Mouse (Mus musculus) MEL (cell line): Measurements from ENCODE around the gene Thoc3. TPM values are rescaled to one million over a fixed set of nuclear protein-coding genes. Genes with fewer than 3 reads are reported as not detected.
A peak's percentile ranks its signal among the peaks of the same experiment; 100 is the strongest.
"Not testable (repeated sequence)": the region's sequence is repeated elsewhere in the genome, so short reads cannot be mapped to it uniquely, and the experiment has no call there.

Experiments
- DNase-seq: peaks from one replicate; pipeline ENCODE4 v3.0.0; 2011; ENCODE audit warnings: low read depth, low spot score
- H3K27ac ChIP-seq: 2 replicates; pipeline ENCODE4 v1.5.1; 2012; ENCODE audit warnings: low read depth, mild to moderate bottlenecking, control low read depth, low read length, moderate library complexity; ENCODE audit not compliant: control insufficient read depth
- H3K27me3 ChIP-seq, 2 experiments: fragments of 150-350 bp in 1 of 2; sonication (generic) in 1 of 2; 2 replicates each; pipeline ENCODE4 v1.6.1; 2012; ENCODE audit warnings: low read length in 2 of 2, mild to moderate bottlenecking in 2 of 2, improper control_type of control experiment in 1 of 2, moderate library complexity in 1 of 2; ENCODE audit not compliant: insufficient read depth in 2 of 2, control insufficient read depth in 1 of 2
- H3K36me3 ChIP-seq, 2 experiments: 2 replicates each; pipeline ENCODE4 v1.6.1; 2012 to 2014; ENCODE audit warnings: low read length in 2 of 2, improper control_type of control experiment in 1 of 2, inconsistent platforms in 1 of 2, mild to moderate bottlenecking in 1 of 2; ENCODE audit not compliant: insufficient read depth in 2 of 2, control insufficient read depth in 1 of 2
- H3K4me1 ChIP-seq, 2 experiments: fragments of 150-350 bp in 1 of 2; sonication (generic) in 1 of 2; 2 replicates each; pipeline ENCODE4 v1.6.1; 2012; ENCODE audit warnings: low read length in 2 of 2, improper control_type of control experiment in 1 of 2, mild to moderate bottlenecking in 1 of 2; ENCODE audit not compliant: insufficient read depth in 2 of 2, control insufficient read depth in 1 of 2
- H3K4me3 ChIP-seq, 2 experiments: fragments of 150-350 bp in 1 of 2; sonication (generic) in 1 of 2; 2 replicates each; pipeline ENCODE4 v1.5.1; 2012; ENCODE audit warnings: low read depth in 2 of 2, low read length in 2 of 2, mild to moderate bottlenecking in 2 of 2, moderate library complexity in 2 of 2, control low read depth in 1 of 2, improper control_type of control experiment in 1 of 2; ENCODE audit not compliant: control insufficient read depth in 1 of 2, insufficient read depth in 1 of 2
- H3K79me2 ChIP-seq: 2 replicates; pipeline ENCODE4 v1.6.1; 2012; ENCODE audit warnings: mild to moderate bottlenecking, low read length, moderate library complexity; ENCODE audit not compliant: control insufficient read depth, poor library complexity, insufficient read depth
- H3K9ac ChIP-seq: 2 replicates; pipeline ENCODE4 v1.6.1; 2012; ENCODE audit warnings: low read depth, mild to moderate bottlenecking, control low read depth, low read length, moderate library complexity; ENCODE audit not compliant: control insufficient read depth, poor library complexity, severe bottlenecking
- H3K9me3 ChIP-seq: fragments of 150-350 bp; sonication (generic); replicated peaks from 2 replicates; pipeline ENCODE4 v1.6.1; 2012; ENCODE audit warnings: mild to moderate bottlenecking, low read length, improper control_type of control experiment, moderate library complexity; ENCODE audit not compliant: insufficient read depth
- BHLHE40 ChIP-seq: IDR thresholded peaks from 2 replicates; pipeline ENCODE4 v1.6.1; 2012; ENCODE audit warnings: low read depth, mild to moderate bottlenecking, inconsistent platforms, low read length, improper control_type of control experiment, borderline replicate concordance
- CHD2 ChIP-seq: IDR thresholded peaks from 2 replicates; pipeline ENCODE4 v1.6.1; 2011; ENCODE audit warnings: low read length, improper control_type of control experiment
- CTCF ChIP-seq, 3 experiments: IDR thresholded peaks in 2 of 3; conservative IDR thresholded peaks in 1 of 3; 2 replicates each; pipeline ENCODE4 v1.5.1; 2011 to 2012; ENCODE audit warnings: low read length in 3 of 3, low read depth in 2 of 3, mild to moderate bottlenecking in 2 of 3, improper control_type of control experiment in 1 of 3, inconsistent platforms in 1 of 3, mixed read lengths in 1 of 3, moderate library complexity in 1 of 3; ENCODE audit not compliant: control insufficient read depth in 1 of 3, insufficient read depth in 1 of 3, poor library complexity in 1 of 3, severe bottlenecking in 1 of 3
- EP300 ChIP-seq, 2 experiments: IDR thresholded peaks; 2 replicates each; pipeline ENCODE4 v1.6.1; 2011; ENCODE audit warnings: improper control_type of control experiment in 2 of 2, low read length in 2 of 2, low read depth in 1 of 2, mild to moderate bottlenecking in 1 of 2
- ETS1 ChIP-seq: IDR thresholded peaks from 2 replicates; pipeline ENCODE4 v1.6.1; 2012; ENCODE audit warnings: low read depth, mild to moderate bottlenecking, inconsistent platforms, low read length, improper control_type of control experiment, moderate library complexity
- GATA1 ChIP-seq: IDR thresholded peaks from 2 replicates; pipeline ENCODE4 v1.6.1; 2011; ENCODE audit warnings: low read depth, low read length, improper control_type of control experiment
- KAT2A ChIP-seq: conservative IDR thresholded peaks from 2 replicates; pipeline ENCODE4 v1.6.1; 2012; ENCODE audit warnings: low read depth, low read length, improper control_type of control experiment, inconsistent platforms
- MAFK ChIP-seq: IDR thresholded peaks from 2 replicates; pipeline ENCODE4 v1.6.1; 2011; ENCODE audit warnings: low read depth, mild to moderate bottlenecking, low read length, improper control_type of control experiment, borderline replicate concordance
- MAX ChIP-seq: IDR thresholded peaks from 2 replicates; pipeline ENCODE4 v1.6.1; 2011; ENCODE audit warnings: low read length, improper control_type of control experiment
- MXI1 ChIP-seq: IDR thresholded peaks from 2 replicates; pipeline ENCODE4 v1.6.1; 2011; ENCODE audit warnings: mild to moderate bottlenecking, low read depth, low read length, improper control_type of control experiment
- MYC ChIP-seq: IDR thresholded peaks from 2 replicates; pipeline ENCODE4 v1.6.1; 2011; ENCODE audit warnings: low read depth, mild to moderate bottlenecking, low read length, improper control_type of control experiment, moderate library complexity
- RAD21 ChIP-seq: IDR thresholded peaks from 2 replicates; pipeline ENCODE4 v1.6.1; 2011; ENCODE audit warnings: mild to moderate bottlenecking, low read depth, low read length, improper control_type of control experiment
- SMC3 ChIP-seq: IDR thresholded peaks from 2 replicates; pipeline ENCODE4 v1.6.1; 2011; ENCODE audit warnings: low read depth, low read length, improper control_type of control experiment
- TAL1 ChIP-seq: IDR thresholded peaks from 2 replicates; pipeline ENCODE4 v1.6.1; 2012; ENCODE audit warnings: mild to moderate bottlenecking, inconsistent platforms, low read length, moderate library complexity, mixed read lengths
- TBP ChIP-seq: IDR thresholded peaks from 2 replicates; pipeline ENCODE4 v1.8.0; 2011; ENCODE audit warnings: low read depth, low read length, improper control_type of control experiment
- UBTF ChIP-seq: IDR thresholded peaks from 2 replicates; pipeline ENCODE4 v1.6.1; 2012; ENCODE audit warnings: low read depth, mild to moderate bottlenecking, inconsistent platforms, low read length, improper control_type of control experiment, moderate library complexity, borderline replicate concordance; ENCODE audit not compliant: insufficient read depth
- ZNF384 ChIP-seq: IDR thresholded peaks from 2 replicates; pipeline ENCODE4 v1.6.1; 2012; ENCODE audit warnings: low read depth, mild to moderate bottlenecking, inconsistent platforms, low read length, improper control_type of control experiment
- polyA plus RNA-seq, 2 experiments: library from polyadenylated mRNA; stranded (reverse) in 1 of 2; unstranded in 1 of 2; fragments of >175 nt in 1 of 2; fragments of >200 nt in 1 of 2; gene quantifications; 2 replicates each; pipeline versions ENCODE4 v1.2.1 to v1.2.4; 2012; ENCODE audit warnings: low replicate concordance in 2 of 2, low read depth in 1 of 2; ENCODE audit not compliant: insufficient read length in 2 of 2, insufficient read depth in 1 of 2, missing spikeins in 1 of 2
- total RNA-seq: library from RNA; depleted of rRNA; stranded (reverse); fragments of 300-350 nt; gene quantifications from 2 replicates; pipeline ENCODE4 v1.2.3, GENCODE M21; 2012

The Thoc3 gene
- total and polyA plus RNA-seq, 3 experiments, result 94.0 to 109 TPM; not detected in 1

DNA sequence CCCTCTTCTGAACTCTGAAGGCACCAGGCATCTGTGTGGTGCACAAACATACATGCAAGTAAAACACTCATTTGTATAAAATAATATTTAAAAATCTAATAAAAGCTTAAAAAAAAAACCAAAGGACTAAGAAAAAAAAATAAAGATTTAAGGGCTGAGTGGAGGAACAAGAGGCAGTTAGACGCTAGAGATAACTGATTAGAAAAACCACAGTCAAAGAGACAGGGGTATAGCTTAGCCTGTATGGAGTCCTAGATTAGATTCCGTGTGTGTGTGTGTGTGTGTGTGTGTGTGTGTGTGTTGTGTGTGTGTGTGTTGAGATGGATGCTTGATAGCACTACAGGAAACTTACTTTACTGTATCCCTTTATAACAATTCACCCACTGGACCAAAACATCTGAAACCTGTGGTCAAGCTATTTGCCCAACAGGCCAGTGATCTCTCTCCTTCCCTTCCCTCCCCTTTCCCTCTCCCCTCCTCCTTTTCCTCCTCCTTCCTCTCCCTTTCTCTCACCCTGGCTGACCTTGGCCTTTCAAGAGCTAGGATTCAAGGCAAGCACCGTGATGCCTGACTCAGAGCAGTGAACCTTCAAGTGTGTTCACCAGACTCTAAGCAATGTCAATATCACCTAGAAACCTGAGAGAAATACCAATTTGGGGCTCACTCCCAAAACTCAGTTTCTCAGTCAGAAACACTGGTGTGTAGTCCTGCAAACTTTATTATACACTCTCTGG is 33.5 kb upstream of the Thoc3 start (continued):
- no peak for TF ChIP-seq SMC3
- peak; percentile 57 for TF ChIP-seq MYC
- TF ChIP-seq TBP, result no peak
- TF ChIP-seq KAT2A, result peak; percentile 45; the same call in 1 of the 2 replicates

DNA sequence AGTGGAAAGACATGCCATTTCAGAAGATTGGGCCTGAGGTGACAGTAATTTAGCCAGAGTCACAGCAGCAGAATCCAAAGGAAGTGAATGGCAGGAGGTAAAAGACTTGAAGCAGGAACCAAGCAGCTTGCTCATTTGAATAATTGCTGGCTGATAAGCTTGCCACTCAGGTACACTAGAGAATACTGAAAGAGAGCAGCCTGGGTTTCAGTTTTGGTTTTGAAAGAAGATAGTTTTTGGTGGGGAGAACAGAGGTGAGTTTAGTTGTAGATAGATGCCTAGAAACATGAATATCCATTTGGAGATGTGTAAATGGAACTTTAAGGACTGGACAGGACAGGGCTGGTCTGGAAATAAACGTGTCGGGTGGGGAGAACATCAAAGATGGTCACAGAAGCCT is 32.7 kb upstream of the Thoc3 start:
- Histone ChIP-seq H3K4me1 (peaks cover 13 to 14% of the 10 kb centered on the region in 2 experiments), H3K9me3 (no peaks in the 10 kb centered on the region), H3K4me3 (peak overlapping the region; percentile 25 to 51), H3K36me3 (peaks cover 0 to 23% of the 10 kb centered on the region in 2 experiments; a peak in 2 of 4 replicates), H3K9ac (no peak overlapping the region), H3K27me3 (peaks cover 8 to 9% of the 10 kb centered on the region in 2 experiments), H3K27ac (no peak overlapping the region; the same call in 1 of the 2 replicates), H3K79me2 (peaks cover 12% of the 10 kb centered on the region)
- TF ChIP-seq ETS1 (0 out of 2 replicates have a peak, but pooled peaks have one; percentile 13), UBTF (no peak), GATA1 (peak; percentile 51)
- DNase-seq, result peak; percentile 39

DNA sequence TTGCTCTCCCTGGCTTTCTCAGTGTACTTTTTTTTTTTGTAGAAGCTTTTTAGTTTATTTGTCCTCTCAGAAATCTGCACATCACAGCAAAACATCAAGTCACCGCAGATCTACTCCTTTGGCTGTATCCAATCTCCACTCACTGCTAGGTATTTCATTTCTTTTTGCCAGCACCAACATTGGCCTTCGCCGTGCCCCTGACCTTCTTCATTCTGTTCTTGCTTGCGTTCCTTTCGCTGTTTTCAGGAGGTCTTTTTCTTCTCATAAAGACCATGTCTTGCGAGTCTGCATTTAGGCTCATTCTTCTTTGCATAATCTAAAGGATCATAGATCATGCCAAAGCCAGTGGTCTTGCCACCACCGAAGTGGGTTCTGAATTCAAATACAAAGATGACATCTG is 30.9 kb upstream of the Thoc3 start:
- H3K9ac ChIP-seq, DNase-seq, H3K79me2 ChIP-seq, H3K9me3 ChIP-seq, H3K27ac ChIP-seq, H3K4me3 ChIP-seq: not testable (repeated sequence)
- Histone ChIP-seq H3K4me1 (peaks cover 13 to 14% of the 10 kb centered on the region in 2 experiments), H3K27me3 (peaks cover 8 to 12% of the 10 kb centered on the region in 2 experiments), H3K36me3 (peaks cover 0 to 15% of the 10 kb centered on the region in 2 experiments; a peak in 2 of 4 replicates)

DNA sequence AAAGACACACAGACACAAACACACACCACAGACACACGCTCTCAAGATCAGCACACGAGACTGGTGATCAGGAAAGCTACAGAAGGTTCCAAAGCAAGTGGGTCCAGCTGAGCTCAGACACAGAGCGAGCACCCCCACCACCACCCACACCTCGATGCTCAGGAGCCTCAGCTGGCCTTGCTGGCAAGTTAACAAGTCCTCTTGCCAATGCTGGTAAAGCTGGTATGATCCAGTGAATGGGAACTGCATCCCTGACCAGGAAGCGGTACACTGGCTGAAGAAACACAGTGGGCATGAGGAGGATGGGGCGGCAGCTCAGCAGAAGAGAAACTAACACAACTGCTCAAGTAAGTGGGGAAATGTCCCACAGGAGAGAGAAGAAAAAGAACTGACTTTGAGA is 22.7 kb upstream of the Thoc3 start:
- Histone ChIP-seq H3K4me1 (0 out of 4 replicates have a peak, but pooled peaks cover 0 to 5% of the 10 kb centered on the region in 2 experiments), H3K79me2 (no peaks in the 10 kb centered on the region), H3K9me3 (no peaks in the 10 kb centered on the region), H3K36me3 (no peaks in the 10 kb centered on the region)
- no peak for DNase-seq
- TF ChIP-seq CHD2 (no peak), BHLHE40 (no peak), EP300 (IDR thresholded peaks at IDR 0.05; ENCODE audit: low read depth in 1 of 2, low read length in 2 of 2) (no peak), MAFK (no peak), SMC3 (no peak), TAL1 (no peak), RAD21 (no peak), ZNF384 (no peak), MXI1 (no peak), MAX (no peak), CTCF (IDR thresholded peaks at IDR 0.05 in 2 of 3, conservative IDR thresholded peaks at IDR 0.05 in 1 of 3; ENCODE audit: control insufficient read depth in 1 of 3, insufficient read depth in 1 of 3, low read depth in 2 of 3, low read length in 3 of 3, poor library complexity in 1 of 3, severe bottlenecking in 1 of 3) (no peak)
- TF ChIP-seq, all 39 proteins: peak for 0
- no peak overlapping the region for H3K27ac ChIP-seq
- no peak overlapping the region for H3K4me3 ChIP-seq
- H3K9ac ChIP-seq, result no peak overlapping the region
- H3K27me3 ChIP-seq, result peaks cover 4 to 11% of the 10 kb centered on the region in 2 experiments
